21 mouse cellular contexts compared by ENCODE assay signal in genomic region chr16:10756168-10756567, GRCm38 (mm10). TPM values are rescaled to one million over a fixed set of nuclear protein-coding genes. Genes with fewer than 3 reads are reported as not detected.
"Had no signal": no experiment of that assay in that cellular context is flagged by ENCODE, and none has a peak within 500 bp of the region (broad histone marks: within the 10 kb centered on the region; RNA-seq: fewer than 3 reads in every experiment).

No protein-coding gene starts in this region.

- H3K27me3 ChIP-seq: midbrain, embryonic 13.5 days; midbrain, embryonic 15.5 days; neural tube, embryonic 12.5 days had no signal

- ATAC-seq: liver, embryonic 12.5 days; midbrain, embryonic 13.5 days; midbrain, embryonic 15.5 days had no signal

- H3K9me3 ChIP-seq: liver, embryonic 12.5 days; megakaryocyte, embryonic 14.5 days; midbrain, embryonic 13.5 days; midbrain, embryonic 15.5 days; neural tube, embryonic 12.5 days had no signal

- H3K9ac ChIP-seq: liver, embryonic 12.5 days; liver, embryonic 14.5 days; lung, embryonic 14.5 days; midbrain, embryonic 13.5 days; midbrain, embryonic 15.5 days; neural tube, embryonic 12.5 days had no signal

- H3K36me3 ChIP-seq: liver, embryonic 12.5 days; midbrain, embryonic 13.5 days; midbrain, embryonic 15.5 days; neural tube, embryonic 12.5 days had no signal

- H3K27ac ChIP-seq: liver, embryonic 12.5 days; liver, embryonic 14.5 days; midbrain, embryonic 13.5 days; midbrain, embryonic 15.5 days; neural tube, embryonic 12.5 days had no signal

- H3K4me3 ChIP-seq: liver, embryonic 12.5 days; megakaryocyte, embryonic 14.5 days; midbrain, embryonic 13.5 days; midbrain, embryonic 15.5 days; neural tube, embryonic 12.5 days had no signal

- H3K4me1 ChIP-seq: midbrain, embryonic 13.5 days; midbrain, embryonic 15.5 days had no signal

- H3K4me2 ChIP-seq: liver, embryonic 12.5 days; lung, embryonic 14.5 days; midbrain, embryonic 11.5 days; midbrain, embryonic 13.5 days; midbrain, embryonic 15.5 days; neural tube, embryonic 12.5 days had no signal

- DNase-seq: lung, embryonic 14.5 days; lung, postnatal 14 days; lung, postnatal 4 days; right cerebral cortex, postnatal 14 days; thymus, adult 18-20 months; thymus, postnatal 14 days; thymus, postnatal 36 days had no signal

RNA-seq across cellular contexts. Expression of gene Tnp2, which starts 32.3 kb away (rescaled TPM):
- polyA plus RNA-seq: liver, adult 2 months; liver, embryonic 12.5 days; liver, embryonic 14.5 days; liver, embryonic 16.5 days; lung, embryonic 14.5 days; midbrain, embryonic 11.5 days; midbrain, embryonic 13.5 days; midbrain, embryonic 15.5 days; midbrain, postnatal 0 days; neural tube, embryonic 12.5 days; neural tube, embryonic 14.5 days; stomach, embryonic 14.5 days; stomach, embryonic 16.5 days had no signal

RNA-seq across cellular contexts. Expression of gene Prm3, which starts 34.5 kb away (rescaled TPM):
- polyA plus RNA-seq: liver, adult 2 months; liver, embryonic 12.5 days; liver, embryonic 14.5 days; liver, embryonic 16.5 days; lung, embryonic 14.5 days; midbrain, embryonic 11.5 days; midbrain, embryonic 13.5 days; midbrain, embryonic 15.5 days; midbrain, postnatal 0 days; neural tube, embryonic 12.5 days; neural tube, embryonic 14.5 days; stomach, embryonic 14.5 days; stomach, embryonic 16.5 days; thymus, postnatal 0 days had no signal

RNA-seq across cellular contexts. Expression of gene Prm2, which starts 39.8 kb away (rescaled TPM):
- polyA plus RNA-seq: liver, adult 2 months; liver, embryonic 12.5 days; liver, embryonic 14.5 days; liver, embryonic 16.5 days; lung, embryonic 14.5 days; midbrain, embryonic 11.5 days; midbrain, embryonic 13.5 days; midbrain, embryonic 15.5 days; midbrain, postnatal 0 days; neural tube, embryonic 12.5 days; neural tube, embryonic 14.5 days; stomach, embryonic 14.5 days; stomach, embryonic 16.5 days; thymus, postnatal 0 days had no signal

RNA-seq across cellular contexts. Expression of gene Prm1, which starts 49.5 kb away (rescaled TPM):
- polyA plus RNA-seq: liver, adult 2 months; liver, embryonic 12.5 days; liver, embryonic 14.5 days; liver, embryonic 16.5 days; lung, embryonic 14.5 days; midbrain, embryonic 11.5 days; midbrain, embryonic 13.5 days; midbrain, postnatal 0 days; neural tube, embryonic 12.5 days; neural tube, embryonic 14.5 days; stomach, embryonic 14.5 days; stomach, embryonic 16.5 days had no signal
